Mouse (Mus musculus) gastrocnemius, postnatal 25 days (tissue): Measurements from ENCODE around the gene Nrp1. TPM values are rescaled to one million over a fixed set of nuclear protein-coding genes. Genes with fewer than 3 reads are reported as not detected.

Experiments used
- DNase-seq: peaks from one replicate; pipeline ENCODE4 v3.0.0; 2022
- total RNA-seq, 2 experiments: library from RNA; stranded (reverse); gene quantifications; 1 replicate in 1 of 2; 2 replicates in 1 of 2; pipeline ENCODE4 v1.2.3; 2021

Gene Nrp1
- total RNA-seq, 2 experiments from 2014 or later: 29.7 to 37.5 TPM

GRCm38 (mm10) chr8:128417956-128418796 lies 59.8 kb downstream of the Nrp1 start:
- DNase-seq: no peak

GRCm38 (mm10) chr8:128419984-128420383 lies 61.6 kb downstream of the Nrp1 start:
- DNase-seq: no peak

- no peak for DNase-seq
Measured at GRCm38 (mm10) chr8:128420402-128420801, 62.0 kb downstream of the Nrp1 start.

- no peak for DNase-seq
Measured at GRCm38 (mm10) chr8:128423813-128424212, 65.4 kb downstream of the Nrp1 start.

- DNase-seq: no peak
Measured at GRCm38 (mm10) chr8:128424626-128425333, 66.4 kb downstream of the Nrp1 start.

GRCm38 (mm10) chr8:128427071-128427470 lies 68.7 kb downstream of the Nrp1 start:
- no peak for DNase-seq

- DNase-seq: no peak
Measured at GRCm38 (mm10) chr8:128428971-128429370, 70.6 kb downstream of the Nrp1 start.

GRCm38 (mm10) chr8:128431082-128431481 lies 72.7 kb downstream of the Nrp1 start:
- DNase-seq: no peak

- no peak for DNase-seq
Measured at GRCm38 (mm10) chr8:128435749-128436148, 77.3 kb downstream of the Nrp1 start.

- no peak for DNase-seq
Measured at GRCm38 (mm10) chr8:128437156-128437825, 78.9 kb downstream of the Nrp1 start.

GRCm38 (mm10) chr8:128441407-128441806 lies 83.0 kb downstream of the Nrp1 start:
- no peak for DNase-seq

- DNase-seq: no peak
Measured at GRCm38 (mm10) chr8:128445596-128445995, 87.2 kb downstream of the Nrp1 start.

GRCm38 (mm10) chr8:128446636-128447035 lies 88.2 kb downstream of the Nrp1 start:
- no peak for DNase-seq

- DNase-seq: no peak
Measured at GRCm38 (mm10) chr8:128447320-128447719, 88.9 kb downstream of the Nrp1 start.

- no peak for DNase-seq
Measured at GRCm38 (mm10) chr8:128450390-128451032, 92.1 kb downstream of the Nrp1 start.

- DNase-seq: no peak
Measured at GRCm38 (mm10) chr8:128451121-128451520, 92.7 kb downstream of the Nrp1 start.

- no peak for DNase-seq
Measured at GRCm38 (mm10) chr8:128453471-128453870, 95.1 kb downstream of the Nrp1 start.

- DNase-seq: no peak
Measured at GRCm38 (mm10) chr8:128454026-128454425, 95.6 kb downstream of the Nrp1 start.

GRCm38 (mm10) chr8:128457277-128457676 lies 98.9 kb downstream of the Nrp1 start:
- no peak for DNase-seq

GRCm38 (mm10) chr8:128459704-128460103 lies 101.3 kb downstream of the Nrp1 start:
- DNase-seq: no peak

- DNase-seq: no peak
Measured at GRCm38 (mm10) chr8:128461716-128462115, 103.3 kb downstream of the Nrp1 start.

GRCm38 (mm10) chr8:128463162-128463561 lies 104.8 kb downstream of the Nrp1 start:
- DNase-seq: no peak
